Mouse (Mus musculus) retina, postnatal 7 days (tissue): ENCODE results near the gene Ninl.

Source experiments
- DNase-seq: peaks from one replicate; pipeline ENCODE4 v3.0.0-alpha.2; 2012; ENCODE audit warnings: low read depth, low spot score

Ninl gene

GRCm38 (mm10) chr2:150904936-150905450, 134.2 kb downstream of the Ninl start, which contains the start of gene Gins1:
Gene Gins1 (plus strand): TSS chr2:150905400.
- DNase-seq: no peak

- DNase-seq: peak; percentile 93
These were observed 134.8 kb downstream of the Ninl start, which contains the start of gene Abhd12 for GRCm38 (mm10) chr2:150904272-150904935. Gene Abhd12 (minus strand): TSS chr2:150904741.

- no peak for DNase-seq
These were observed 136.8 kb downstream of the Ninl start for GRCm38 (mm10) chr2:150902347-150902746.

GRCm38 (mm10) chr2:150900341-150900740, 138.8 kb downstream of the Ninl start:
- no peak for DNase-seq

GRCm38 (mm10) chr2:150895691-150896252, 143.4 kb downstream of the Ninl start:
- no peak for DNase-seq

GRCm38 (mm10) chr2:150894617-150895267, 144.4 kb downstream of the Ninl start:
- no peak for DNase-seq

- no peak for DNase-seq
These were observed 151.8 kb downstream of the Ninl start for GRCm38 (mm10) chr2:150887370-150887769.

- DNase-seq: no peak
These were observed 152.9 kb downstream of the Ninl start for GRCm38 (mm10) chr2:150886315-150886714.

- no peak for DNase-seq
These were observed 153.4 kb downstream of the Ninl start for GRCm38 (mm10) chr2:150885814-150886213.

- no peak for DNase-seq
These were observed 154.4 kb downstream of the Ninl start for GRCm38 (mm10) chr2:150884779-150885110.
